Mouse (Mus musculus) CD4-positive, CD25-positive, alpha-beta regulatory T cell, adult 4 months (primary cell): Measurements from ENCODE around the gene Pcsk4. TPM values are rescaled to one million over a fixed set of nuclear protein-coding genes. Genes with fewer than 3 reads are reported as not detected.
"Not testable (repeated sequence)": the region's sequence is repeated elsewhere in the genome, so short reads cannot be mapped to it uniquely, and the experiment has no call there.

Experiments used
- ATAC-seq: one replicate; pipeline ENCODE4 v1.8.0; 2017
- polyA plus RNA-seq, 2 experiments: library from polyadenylated mRNA; unstranded; fragments of 100-300 nt; shearing (Covaris generic); gene quantifications; one replicate each; pipeline ENCODE4 v1.2.1; 2017

The Pcsk4 gene
- polyA plus RNA-seq, 2 experiments from 2014 or later = 11.9 to 12.3 TPM

DNA sequence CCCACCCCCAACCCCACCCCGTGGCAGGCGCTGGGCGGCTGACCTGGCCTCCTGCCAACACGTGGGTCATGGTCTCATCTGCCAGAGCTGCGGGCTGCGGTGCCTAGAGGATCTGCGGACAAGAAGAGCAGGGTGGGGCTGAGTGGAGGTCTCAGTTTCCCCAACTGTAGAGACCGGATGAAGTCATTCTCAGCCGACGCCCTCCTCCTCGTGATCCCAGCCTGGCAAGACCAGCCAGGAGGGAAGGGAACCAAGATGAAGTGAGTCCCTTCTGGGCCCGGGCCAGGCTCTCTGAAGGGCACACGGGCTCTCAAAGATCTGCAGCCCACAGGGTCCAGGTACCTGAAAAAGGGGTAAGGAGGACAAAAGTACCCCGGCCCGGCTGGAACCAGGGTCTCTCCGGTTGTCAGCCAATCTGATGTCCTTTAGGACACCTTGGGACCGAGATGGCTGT, 18.2 kb upstream of the Pcsk4 start:
- no peak for ATAC-seq

DNA sequence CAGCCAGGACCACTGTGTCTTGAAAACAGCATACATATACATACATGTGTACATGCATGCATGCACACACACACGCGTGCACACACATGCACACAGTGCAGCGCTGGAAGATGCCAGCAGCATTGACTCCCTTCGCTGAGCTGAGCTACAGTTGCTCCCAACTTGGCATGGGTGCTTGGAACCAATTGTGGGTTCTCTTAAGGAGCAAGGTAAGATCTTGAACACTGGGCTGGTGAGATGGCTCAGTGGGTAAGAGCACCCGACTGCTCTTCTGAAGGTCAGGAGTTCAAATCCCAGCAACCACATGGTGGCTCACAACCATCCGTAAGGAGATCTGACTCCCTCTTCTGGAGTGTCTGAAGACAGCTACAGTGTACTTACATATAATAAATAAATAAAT, 16.6 kb upstream of the Pcsk4 start:
- ATAC-seq = not testable (repeated sequence)

DNA sequence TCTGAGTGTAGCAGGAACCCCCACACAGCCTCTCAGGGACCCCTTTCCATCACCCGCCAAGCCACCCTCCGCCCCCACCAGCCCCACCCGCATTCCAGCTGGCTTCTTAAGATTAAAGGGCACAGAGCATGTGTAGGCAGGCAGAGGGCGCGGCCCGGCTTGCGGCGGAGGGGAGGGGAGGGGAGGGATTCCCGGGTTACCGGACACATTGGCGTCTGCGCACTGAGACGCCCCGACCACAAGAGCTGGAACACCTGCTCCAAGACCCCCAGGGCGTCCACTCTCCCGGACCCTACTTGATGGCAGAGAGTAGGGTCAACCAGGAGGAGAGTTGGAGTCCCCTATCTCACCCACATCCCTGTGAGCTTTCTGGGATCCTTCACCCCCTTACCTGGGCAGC, 15.8 kb upstream of the Pcsk4 start:
- no peak for ATAC-seq

DNA sequence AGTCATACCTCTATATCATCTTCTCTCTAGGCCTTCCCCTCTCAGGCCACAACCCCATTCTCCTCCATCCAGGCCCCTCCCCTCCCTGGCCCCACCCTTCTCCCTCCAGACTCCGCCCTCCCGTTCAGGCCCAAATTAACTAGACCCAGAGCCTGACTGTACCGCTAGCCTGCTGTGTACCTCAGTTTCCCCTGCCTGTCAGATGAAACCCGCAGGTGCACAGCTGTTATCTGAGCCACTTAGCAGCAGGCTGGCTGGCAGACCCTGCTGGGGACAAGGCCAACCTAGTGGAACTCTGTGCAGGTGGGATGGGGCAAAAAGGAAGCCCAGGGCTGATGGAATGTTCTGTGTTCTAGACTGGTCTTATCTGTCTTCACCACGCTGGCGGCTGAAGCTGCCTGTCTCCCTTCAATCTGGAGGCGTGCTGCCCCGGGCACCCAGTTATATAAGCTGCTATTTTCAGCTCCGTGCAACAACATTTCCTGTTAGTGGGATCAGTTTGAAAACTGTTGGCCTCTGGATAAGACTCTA, 14.9 kb upstream of the Pcsk4 start:
- ATAC-seq = no peak

DNA sequence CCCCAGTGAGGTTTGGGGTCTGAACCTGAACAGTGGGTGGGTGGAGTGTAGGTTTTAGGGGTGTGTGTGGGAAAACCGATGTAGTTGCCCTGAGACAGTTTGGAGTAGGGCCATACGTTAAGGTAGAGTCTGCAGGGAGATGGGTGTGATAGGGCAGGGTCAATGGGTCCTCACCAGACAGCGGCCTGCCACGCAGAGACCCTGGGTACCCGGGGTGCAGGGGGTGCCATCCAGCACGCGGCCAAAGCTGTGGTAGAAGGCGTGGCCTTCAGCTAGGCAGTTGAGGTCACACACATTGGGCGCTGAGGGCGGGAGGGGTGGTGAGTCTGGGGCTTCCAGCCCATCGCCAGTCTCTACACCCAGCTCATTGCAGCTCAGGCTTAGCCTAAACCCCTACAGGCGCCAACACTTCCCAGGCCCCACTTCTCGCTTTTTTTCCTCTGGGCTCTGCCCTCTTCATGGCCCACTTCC, 14.2 kb upstream of the Pcsk4 start:
- no peak for ATAC-seq

DNA sequence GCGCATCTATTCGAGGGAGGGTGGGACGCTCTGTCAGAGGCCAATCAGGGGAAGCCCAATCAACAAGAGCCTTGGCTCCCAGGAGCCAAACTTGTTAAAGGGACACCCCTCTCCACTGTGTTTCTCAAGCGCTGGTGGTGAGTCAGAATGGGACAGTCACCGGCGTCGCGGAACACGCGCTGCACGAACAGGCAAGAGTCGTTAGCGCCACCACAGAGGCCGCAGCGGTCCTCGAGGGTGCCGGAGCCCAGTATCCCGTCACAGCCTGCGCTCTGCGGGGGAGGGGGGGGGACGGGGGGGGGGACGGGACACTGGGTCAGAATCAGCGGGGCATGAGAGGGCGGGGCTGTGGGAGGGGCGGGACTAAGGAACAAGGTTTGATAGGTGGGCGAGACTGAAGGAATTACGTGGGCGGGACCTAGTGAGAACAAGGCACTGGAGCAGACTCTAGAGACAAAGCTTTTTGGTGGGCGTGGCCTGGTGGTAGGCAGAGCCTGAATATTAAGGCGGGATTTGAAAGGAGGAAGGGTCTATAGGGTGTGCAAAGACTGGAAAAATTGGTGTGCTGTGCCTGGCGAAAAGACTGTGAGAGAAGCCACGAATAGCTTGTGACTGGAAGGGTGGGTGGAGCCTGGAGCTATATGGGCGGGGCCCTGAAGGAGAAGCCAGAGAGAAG, 13.6 kb upstream of the Pcsk4 start:
- ATAC-seq = peak; percentile 63

DNA sequence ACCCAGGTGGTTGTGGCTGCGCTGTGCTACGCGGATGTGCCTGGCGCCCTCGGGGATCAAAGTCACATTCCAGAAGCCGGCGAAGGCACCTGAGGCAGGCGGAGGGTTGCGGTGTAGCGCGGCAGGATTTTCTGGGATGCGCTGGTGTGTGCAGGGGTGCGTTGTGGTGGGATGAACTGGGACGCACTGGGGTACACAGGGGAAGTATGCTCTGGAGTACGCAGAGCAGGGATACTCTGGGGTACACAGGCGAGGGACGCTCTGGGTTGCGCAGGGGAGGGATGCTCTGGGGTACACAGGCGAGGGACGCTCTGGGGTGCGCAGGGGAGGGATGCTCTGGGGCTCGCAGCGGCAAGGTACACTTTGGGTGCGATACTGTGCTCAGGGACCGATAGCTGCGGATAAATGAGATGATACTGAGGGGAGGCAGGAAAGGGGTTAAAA, 13.0 kb upstream of the Pcsk4 start:
- ATAC-seq = no peak

DNA sequence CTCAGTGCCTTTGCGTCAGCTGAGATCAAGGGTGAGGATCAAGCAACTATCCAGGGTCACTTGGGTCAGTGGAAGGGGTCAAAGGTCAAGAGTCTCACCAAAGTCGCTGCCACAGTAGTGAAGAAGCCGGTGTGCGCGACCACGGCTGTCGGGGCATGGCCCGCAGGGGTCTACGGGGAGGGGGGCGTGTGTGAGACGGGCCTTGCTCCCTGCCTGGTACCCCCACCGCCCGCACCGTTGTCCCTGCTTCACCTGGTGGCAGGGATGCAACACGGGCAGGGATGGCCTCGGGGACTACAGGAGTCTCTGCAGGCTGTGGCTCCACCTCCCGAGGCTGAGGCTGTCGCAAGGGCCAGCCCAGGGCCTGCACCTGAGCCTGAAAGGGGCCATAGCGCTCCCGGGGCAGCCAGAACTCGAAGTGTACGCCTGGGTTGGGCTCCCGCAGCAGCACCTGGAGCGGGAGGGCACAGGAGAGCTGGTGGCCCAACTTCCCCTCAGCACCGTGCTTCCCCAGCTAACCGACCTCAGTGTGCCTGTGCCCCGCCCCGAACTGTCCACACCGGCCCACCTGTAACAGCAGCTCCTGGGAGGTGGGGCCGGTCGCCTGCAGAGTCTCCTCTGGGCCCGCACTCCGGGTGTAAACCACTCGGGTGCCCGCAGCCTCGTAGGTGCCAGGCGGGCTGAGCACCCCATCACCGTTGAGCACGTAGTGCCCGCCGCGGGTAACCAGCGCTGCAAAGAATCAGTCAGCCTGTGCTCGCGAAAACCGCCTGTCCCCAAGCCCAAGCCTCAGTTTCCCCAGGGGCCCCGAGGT, 12.4 kb upstream of the Pcsk4 start:
- no peak for ATAC-seq

DNA sequence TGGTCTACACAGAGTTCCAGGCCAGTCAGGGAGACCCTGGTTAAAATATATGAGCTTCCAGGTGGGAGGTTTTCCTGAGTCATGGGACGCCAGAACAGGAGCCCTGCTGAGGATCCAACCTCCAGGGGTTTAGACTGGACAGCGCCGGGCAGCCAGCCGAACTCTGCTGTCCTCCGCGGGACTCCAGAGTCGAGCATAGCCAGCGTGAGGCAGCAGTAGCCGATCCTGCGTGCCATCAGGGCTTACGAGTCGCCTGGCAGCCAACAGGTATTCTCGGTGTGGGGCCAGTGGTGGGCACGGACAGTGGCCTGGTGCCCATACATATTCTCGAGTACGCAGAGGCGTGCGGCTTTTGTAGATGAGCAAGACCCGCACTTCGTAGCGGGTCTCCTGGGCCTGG, 11.7 kb upstream of the Pcsk4 start:
- ATAC-seq = no peak

DNA sequence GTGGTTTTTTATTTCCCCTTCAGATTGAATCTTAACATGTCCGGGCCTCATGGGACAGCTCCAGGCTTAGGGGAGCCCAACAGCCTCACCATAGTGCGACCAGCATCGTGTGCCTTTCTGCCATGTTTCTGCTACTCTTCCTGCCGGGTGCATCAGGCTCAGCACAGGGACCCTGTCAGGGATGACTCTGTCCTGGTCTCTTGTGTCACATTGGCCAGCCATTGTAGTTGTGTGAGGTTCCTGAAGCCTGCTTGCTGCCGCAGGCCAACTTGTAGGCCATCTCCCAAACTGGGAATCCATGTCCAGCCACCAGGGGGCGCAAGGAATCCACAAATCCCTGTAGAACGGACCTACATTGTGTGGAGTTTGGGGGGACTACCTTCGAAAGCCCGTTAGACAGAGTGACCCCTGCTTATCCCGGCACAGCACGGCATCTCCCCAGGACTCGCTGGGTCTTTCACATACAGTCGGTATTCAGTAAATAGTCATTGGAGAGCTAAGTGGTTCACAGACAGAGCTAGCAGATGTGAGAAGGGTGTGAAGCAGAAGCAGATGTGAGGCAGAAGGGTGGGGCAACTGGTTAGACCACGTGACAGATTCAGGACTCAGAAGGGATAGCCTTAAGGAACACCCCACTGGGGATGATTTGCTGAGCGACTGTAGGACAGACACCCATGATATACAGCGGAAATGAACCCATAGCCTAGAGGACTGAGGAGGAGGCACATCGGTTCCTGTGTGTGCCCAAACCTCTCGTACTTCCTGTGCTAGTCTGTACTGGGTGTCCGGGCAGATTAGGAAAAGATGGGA, 10.8 kb upstream of the Pcsk4 start:
- peak; percentile 46 for ATAC-seq

DNA sequence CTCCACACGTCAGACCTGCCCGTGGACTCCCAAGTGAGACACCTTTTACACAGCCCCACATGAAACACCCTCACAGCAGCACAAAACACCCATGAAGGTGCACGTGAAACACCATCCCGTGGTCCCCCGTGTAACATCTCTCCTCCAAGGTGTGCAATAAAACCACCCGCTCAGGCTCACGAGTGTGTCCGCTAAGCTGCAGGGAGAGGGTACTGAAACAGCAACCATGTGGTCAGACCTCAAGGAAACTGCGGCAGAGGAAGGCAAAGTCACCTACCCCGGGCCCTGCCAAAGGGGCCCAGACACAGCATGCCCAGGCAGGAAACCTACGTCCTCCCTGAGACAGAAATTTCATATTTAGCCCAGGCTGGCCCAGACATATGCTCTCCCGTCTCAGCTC, 7.0 kb upstream of the Pcsk4 start:
- no peak for ATAC-seq

DNA sequence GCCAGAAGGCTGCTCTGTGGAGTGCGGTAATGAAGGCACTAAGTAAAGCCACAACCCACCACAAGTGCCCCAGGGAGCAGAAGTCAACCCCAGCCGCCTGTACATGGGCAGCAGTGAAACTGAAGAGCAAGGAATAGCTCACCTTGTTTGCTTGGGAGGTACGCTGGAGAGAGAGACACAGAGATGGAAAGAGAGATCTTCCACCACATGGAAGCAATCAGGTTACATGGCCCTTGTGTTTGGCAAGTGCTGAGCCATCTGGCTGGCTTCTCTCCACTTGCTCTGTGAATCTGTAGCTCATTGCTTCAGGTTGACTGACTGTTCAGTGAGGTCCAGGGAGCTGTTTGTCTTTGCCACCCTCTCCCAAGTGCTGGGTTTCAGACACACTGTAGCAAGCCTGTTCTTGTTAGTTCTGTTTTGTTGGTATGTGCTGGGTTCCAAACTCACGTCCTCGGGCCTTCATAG, 3.3 kb upstream of the Pcsk4 start:
- ATAC-seq = no peak

DNA sequence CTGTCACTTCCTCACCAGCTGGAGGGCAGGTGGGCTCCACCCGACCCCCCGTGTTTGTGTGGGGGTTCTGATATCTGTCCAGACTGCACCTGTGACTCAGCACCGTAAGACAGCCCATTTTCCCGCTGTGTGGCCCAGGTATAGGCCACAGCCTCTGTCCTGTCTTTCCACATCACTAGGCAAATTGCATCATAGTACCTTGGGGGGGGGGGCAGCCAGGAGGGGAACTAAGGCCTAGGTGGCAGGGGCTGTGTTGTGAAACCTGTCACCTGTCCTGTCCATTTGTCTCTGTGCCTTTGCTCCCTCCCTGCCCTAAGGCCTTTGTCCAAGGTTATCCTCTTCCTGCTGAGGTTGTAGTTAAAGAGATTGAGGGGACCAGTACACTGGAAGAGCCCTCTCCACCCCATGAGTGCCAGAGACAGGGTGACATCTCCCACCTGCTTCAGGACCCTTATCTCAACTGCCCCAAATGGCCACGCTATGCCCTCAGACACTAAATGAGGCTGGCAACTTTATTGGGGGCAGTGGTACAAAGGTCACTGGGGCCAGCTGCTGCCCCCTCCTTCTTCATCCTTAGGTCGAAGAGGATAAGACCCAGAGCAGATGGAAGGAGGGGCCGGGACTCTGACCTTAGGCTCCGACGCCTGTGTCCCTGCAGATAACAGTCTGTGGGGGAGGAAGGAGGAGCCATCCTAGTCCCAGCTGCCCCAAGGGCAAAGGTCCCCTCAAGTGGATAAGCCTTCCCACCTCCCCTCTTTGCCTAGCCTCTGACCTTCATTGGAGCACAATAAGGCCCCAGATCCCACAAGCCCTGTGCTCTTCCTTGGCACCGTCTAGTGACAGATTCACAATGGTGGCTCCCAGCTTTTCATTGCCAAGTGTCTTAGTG, 2.6 kb upstream of the Pcsk4 start:
- no peak for ATAC-seq

DNA sequence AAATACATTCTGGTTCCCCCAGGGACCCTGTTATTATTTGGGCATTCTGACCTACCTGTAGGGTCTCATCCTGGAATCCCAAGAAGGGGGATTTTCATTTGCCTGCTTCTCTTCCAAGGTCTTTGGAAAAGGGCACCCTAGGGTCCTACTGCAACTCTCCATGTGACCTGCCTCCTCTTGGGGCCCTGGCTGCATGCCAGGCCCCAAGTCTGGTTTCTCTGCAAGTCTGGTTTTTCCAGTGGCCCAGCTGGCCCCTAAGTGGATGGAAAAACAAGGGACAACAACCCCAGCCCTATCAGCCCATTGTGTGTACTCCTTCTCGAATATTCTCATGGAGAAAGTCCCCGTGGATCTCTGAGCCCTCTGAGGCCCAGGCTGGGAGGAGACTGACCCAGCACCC, 1.6 kb upstream of the Pcsk4 start:
- no peak for ATAC-seq

DNA sequence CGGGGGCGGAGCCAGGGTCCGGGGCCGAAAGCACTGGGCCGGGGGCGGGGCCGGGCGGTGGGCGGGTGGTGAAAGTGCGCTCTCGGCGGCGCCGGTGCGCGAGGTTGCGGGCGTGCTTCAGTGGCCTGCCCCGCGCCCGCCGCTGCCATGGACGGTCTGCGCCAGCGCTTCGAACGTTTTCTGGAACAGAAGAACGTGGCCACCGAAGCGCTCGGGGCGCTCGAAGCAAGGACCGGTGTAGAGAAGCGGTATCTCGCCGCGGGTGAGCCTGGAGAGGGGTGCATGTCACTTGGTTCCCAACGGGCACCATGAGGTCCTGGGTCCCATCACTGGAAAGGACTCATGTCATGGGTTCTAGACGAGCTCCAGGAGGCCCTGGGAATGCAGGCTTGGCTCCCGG, 786 bp upstream of the Pcsk4 start:
- ATAC-seq = no peak

DNA sequence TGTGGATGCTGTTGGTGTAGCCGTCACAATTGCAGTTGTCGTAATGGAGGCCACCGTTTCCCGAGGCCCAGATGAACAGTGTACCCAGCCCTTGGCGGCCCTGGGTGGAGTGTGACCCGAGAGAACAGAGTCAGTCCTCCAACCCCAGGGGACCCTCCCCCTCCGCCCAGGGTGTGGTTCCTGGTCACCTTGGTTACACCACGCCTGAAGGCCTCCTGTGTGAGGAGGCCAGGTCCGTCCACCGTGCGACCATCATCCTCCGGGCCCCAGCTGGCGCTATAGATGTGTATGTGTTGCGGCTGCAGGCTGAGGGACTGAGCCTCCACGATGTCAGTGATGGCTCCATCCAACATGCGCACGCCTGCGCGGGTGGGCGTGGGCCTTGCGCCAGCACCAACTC, 4.3 kb downstream of the Pcsk4 start:
- no peak for ATAC-seq

DNA sequence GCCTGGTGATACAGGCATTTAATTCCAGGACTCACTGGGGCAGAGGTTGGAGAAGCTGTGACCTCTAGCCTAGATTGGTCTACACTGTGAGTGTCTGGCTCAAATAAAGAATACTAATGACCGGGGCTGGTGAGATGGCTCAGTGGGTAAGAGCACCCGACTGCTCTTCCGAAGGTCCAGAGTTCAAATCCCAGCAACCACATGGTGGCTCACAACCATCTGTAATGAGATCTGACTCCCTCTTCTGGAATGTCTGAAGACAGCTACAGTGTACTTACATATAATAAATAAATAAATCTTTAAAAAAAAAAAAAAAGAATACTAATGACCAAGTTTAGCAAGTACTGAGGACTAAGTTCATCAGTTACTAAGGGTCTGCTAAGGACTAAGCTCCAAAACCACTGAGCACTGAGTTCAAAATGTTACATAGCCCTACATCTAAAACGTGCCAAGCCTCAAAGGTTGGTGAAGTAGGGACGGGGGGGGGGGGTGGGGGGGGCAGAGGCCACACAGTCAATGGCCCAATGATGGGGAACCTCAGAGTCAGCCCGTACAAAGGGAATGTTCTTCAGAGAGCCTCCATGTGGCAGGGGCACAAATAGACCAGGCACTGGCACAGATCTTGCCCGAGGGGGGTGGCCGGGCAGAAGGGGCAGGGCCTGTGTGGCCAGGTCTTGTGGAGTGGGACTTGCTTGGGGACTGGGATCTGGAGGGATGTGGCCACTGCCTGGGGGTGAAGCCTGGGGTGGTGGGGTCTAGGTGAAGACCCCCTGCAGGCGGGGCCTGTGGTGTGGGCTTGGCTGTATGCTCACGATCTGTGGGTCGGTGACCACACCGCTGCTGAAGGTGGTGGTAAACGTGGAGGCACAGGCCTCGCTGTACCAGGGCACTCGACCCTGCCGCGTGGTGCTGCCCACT, 4.9 kb downstream of the Pcsk4 start:
- no peak for ATAC-seq

DNA sequence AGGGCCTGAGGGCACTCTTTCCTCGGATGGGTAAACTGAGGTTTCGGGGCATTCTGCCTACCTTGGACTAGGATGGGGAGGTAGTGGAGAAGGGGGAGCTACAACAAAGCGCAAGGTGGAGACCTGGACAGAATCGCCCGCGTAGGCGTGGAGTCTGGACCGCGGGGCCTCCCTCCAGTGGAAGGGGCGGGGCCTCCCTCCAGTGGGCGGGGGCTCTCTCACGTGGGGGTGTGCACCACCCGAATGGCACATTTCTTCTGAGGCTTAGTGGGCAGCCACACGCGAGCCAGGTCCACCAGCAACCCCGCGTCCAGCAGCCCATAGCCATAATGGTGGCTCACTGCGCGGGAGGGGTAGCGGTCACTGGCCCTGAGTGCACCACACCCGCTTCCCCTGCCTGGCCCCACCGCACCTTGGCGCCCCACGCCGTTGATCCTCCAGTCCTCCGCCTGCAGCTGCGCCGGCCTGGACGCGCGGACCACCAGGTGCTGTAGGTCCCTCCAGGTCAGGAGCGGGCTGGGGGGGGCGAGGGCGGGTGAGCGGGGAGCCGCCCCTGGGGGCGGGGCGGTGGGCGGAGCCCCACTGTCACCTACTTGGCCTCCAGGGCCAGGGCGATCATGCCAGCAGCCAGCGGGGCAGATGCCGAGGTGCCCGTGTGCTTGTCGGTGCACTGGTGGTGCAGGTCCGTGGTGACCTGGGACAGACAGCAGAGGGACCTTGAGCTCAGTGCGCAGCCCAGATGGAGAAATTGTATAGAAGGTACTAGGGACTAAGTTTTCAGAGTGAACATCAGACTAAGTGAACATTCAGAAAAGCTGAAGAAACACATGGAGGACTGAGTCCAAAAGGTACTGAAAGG, 5.8 kb downstream of the Pcsk4 start:
- ATAC-seq = peak; percentile 18

DNA sequence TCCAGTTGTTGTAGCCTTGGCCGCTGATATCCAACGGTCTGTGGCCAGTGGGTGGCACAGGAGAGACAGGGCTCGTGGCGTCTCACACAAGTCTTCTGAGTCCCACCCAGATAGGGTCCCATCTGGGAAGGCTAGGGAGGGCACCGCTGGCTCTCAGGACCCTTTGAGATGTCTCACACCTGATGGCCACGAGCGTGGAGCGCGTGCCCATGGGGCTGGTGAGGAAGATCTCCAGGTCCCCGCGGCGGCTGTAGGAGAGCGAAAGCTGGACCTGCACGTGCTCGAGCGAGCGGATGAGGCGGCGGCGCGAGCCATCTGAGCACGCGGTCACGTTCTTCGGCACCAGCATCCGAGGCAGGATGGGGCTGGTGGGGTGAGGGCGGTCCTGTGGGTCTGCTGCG, 6.5 kb downstream of the Pcsk4 start:
- peak; percentile 38 for ATAC-seq
